Mouse (Mus musculus) brain, embryonic 14.5 days (tissue): ENCODE data around the gene Col9a1. TPM values are rescaled to one million over a fixed set of nuclear protein-coding genes. Genes with fewer than 3 reads are reported as not detected.

ENCODE experiments used
- DNase-seq: peaks from one replicate; pipeline ENCODE4 v3.0.0-alpha.2; 2011; ENCODE audit warnings: low read depth
- CTCF ChIP-seq: fragments of 200-500 bp; IDR thresholded peaks from 2 replicates; pipeline ENCODE4 v1.5.1; 2012; ENCODE audit warnings: inconsistent platforms, mild to moderate bottlenecking, moderate library complexity, borderline replicate concordance; ENCODE audit not compliant: insufficient read depth, insufficient read length; ENCODE audit errors: extremely low read depth
- POLR2A ChIP-seq: fragments of 200-500 bp; IDR thresholded peaks from 2 replicates; pipeline ENCODE4 v1.6.1; 2012; ENCODE audit warnings: mild to moderate bottlenecking, inconsistent platforms, borderline replicate concordance; ENCODE audit not compliant: poor library complexity, insufficient read depth, insufficient read length, severe bottlenecking; ENCODE audit errors: extremely low read depth
- polyA plus RNA-seq: library from polyadenylated mRNA; depleted of rRNA; stranded (reverse); fragments of >200 nt; gene quantifications from 2 replicates; pipeline ENCODE4 v1.2.3, GENCODE M21; 2012; rRNA removed

Gene Col9a1
- 1.4 and 1.5 TPM in 2 replicates for polyA plus RNA-seq

- TF ChIP-seq POLR2A (no peak), CTCF (no peak)
- no peak for DNase-seq
Measured at GRCm38 (mm10) chr1:24177224-24177851, at the start of gene Col9a1. Gene Col9a1, plus strand, starts transcription at chr1:24177610.

- DNase-seq, result no peak
Measured at GRCm38 (mm10) chr1:24127866-24128265, 49.5 kb upstream of the Col9a1 start.

GRCm38 (mm10) chr1:24133853-24134252, 43.6 kb upstream of the Col9a1 start:
- no peak for TF ChIP-seq POLR2A
- no peak for TF ChIP-seq CTCF
- no peak for DNase-seq

More at GRCm38 (mm10) chr1:24127866-24128265, 49.5 kb upstream of the Col9a1 start:
- TF ChIP-seq CTCF (no peak), POLR2A (no peak)

DNA sequence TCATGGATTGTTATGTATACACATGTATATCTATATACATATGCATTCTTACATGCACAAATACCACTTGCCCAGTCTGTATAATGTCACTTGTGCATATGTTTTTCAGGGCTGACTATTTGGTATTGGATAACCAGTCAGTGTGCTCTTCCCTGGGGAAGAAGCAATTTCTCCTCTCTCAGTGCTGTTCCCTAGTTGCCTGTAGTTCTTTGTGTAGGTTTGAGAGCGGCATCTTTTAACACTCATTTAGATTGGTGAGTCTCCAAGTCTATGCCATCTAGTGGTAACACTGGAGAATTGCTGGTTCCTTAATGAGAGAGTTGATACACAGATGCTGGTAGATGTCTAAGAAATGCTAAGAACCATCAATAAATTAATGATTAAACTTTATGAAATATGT, 42.6 kb upstream of the Col9a1 start:
- peak; percentile 90 for DNase-seq
- TF ChIP-seq CTCF (peak; percentile 59), POLR2A (no peak)

DNA sequence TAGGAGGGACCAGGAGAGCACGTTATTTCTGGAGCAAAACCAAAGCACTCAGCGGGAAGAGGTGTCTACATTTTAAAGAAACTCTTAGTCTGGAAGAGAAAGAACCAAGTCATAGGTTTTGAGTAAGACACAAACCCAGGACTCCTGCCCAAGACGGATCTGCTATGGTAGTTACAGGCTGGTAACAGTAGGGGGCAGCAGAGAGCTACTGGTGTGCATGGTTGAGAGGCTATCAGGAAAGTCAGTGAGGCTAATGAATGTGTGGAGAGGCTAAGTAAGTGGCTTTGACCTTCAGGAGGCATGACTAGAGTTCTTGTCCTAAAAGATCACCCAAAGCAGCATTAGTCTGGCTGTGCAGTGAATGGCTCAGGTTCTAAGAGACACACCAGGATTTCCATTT, 40.3 kb upstream of the Col9a1 start:
- TF ChIP-seq POLR2A (no peak), CTCF (peak; percentile 83; the same call in 1 of the 2 replicates)
- DNase-seq, result peak; percentile 68

GRCm38 (mm10) chr1:24140555-24140954, 36.9 kb upstream of the Col9a1 start:
- TF ChIP-seq CTCF (no peak), POLR2A (no peak)
- no peak for DNase-seq

DNA sequence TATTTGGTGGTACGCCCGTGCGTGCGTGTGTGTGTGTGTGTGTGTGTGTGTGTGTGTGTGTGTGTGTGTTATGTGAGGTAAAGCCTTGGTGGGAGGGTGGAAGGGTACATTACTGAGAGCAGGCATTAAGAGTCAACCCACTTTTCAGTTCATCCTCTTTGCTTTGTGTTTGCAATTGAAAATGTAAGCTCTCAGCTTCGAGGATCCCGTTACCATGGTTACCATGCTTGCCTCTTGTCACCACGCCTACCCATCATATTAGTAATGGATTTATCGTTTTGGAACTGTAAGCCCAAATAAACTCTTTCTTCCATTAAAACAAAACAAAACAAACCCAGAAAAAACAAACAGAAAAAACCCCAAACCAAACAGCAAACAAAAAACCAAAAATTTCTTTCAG, 33.9 kb upstream of the Col9a1 start:
- DNase-seq, result peak; percentile 39

GRCm38 (mm10) chr1:24157751-24158150, 19.7 kb upstream of the Col9a1 start:
- DNase-seq, result peak; percentile 44
- TF ChIP-seq CTCF (no peak), POLR2A (no peak)

More for the DNA sequence above, 33.9 kb upstream of the Col9a1 start:
- TF ChIP-seq CTCF (no peak), POLR2A (no peak)

- no peak for DNase-seq
- TF ChIP-seq CTCF, result no peak
- no peak for TF ChIP-seq POLR2A
Measured at GRCm38 (mm10) chr1:24169410-24169809, 8.0 kb upstream of the Col9a1 start.

DNA sequence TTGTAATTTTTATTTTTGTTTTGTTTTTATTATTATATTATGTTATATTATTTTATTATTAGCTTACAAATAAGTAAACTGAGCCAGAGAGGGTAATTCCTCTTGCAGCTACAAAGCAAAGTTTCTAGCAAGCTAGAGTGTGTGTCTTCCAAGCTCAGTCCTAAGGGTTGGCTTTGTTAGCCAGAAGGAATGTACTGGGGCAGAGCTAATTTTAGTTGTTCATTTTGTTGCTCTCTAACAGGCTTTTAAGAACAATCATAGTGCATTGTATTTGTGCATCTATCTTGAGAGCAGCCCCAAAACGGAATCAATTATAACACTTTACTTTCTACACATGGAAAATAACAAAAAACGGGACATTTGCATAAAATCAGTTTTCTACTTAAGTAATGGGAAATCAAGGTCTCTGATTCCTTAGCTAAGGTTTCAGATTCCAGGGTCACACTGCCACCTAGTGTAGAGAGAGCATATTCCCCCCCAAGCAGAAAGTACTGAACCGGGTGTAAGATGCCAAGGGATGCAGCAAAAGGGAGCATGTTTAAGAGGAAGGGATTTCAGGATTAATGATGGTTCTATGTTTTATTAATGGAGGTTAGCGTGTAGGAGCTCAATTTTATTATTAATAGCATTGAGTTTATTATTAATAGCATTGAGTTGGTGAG, 6.1 kb upstream of the Col9a1 start:
- DNase-seq, result peak; percentile 91
- TF ChIP-seq CTCF (peak; percentile 74; the same call in 1 of the 2 replicates), POLR2A (no peak)

DNA sequence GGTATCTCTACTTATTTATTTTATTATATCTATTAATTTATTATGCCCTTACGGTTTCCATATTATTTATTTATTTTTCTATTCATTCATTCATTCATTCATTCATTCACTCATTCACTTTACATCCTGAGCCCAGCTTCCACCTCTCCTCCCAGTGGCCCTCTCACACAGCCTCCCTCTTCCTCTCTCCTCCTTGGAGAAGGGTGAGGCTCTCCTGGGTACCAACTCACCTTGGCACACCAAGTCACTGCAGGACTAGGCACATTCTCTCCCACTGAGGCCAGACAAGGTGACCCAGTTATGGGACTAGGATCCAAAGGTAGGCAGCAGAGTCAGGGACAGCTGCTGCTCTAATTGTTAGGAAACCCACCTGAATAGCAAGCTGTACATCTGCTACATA, 5.5 kb upstream of the Col9a1 start:
- no peak for DNase-seq
- TF ChIP-seq CTCF (no peak), POLR2A (no peak)

DNA sequence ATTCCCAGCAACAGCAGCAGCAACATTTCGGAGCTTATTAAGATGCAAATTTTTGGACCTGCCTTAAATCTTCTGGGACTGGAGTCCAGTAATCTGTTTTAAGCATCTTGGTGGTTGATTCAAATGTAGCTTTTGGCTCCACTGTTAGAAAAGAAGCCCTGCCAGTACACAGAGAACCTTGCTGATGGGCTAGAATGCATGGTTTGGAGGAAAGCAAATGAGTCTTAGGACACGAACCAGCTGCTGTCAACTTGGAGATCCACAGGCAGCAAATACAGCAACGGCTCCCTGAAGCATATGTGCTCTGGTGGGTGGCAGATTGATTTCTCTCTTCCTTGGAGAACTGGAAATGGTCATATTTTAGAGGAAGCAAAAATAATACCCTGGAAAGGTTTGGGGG, 4.8 kb upstream of the Col9a1 start:
- no peak for DNase-seq
- no peak for TF ChIP-seq CTCF
- TF ChIP-seq POLR2A, result no peak
